Mouse (Mus musculus): ENCODE results near the gene Ctsf. TPM values are rescaled to one million over a fixed set of nuclear protein-coding genes. Genes with fewer than 3 reads are reported as not detected.
A peak's percentile ranks its signal among the peaks of the same experiment; 100 is the strongest.
"Not testable (repeated sequence)": the region's sequence is repeated elsewhere in the genome, so short reads cannot be mapped to it uniquely, and the experiment has no call there.

Ctsf gene
- polyA plus RNA-seq (2014; fragmentation: Nextera tagmentation; extraction: Ambion mirVana): 75.8 and 76.9 TPM in 2 replicates

GRCm38 (mm10) chr19:4854552-4855469, at the start of gene Ctsf:
TSS of gene Ctsf (plus strand) at chr19:4855130.
- Histone ChIP-seq H3K9ac (replicated peaks; ENCODE audit: low read depth, low read length) (peak within 1 kb of the TSS; percentile 74), H3K4me2 (ENCODE audit: low read depth, low read length) (peak within 1 kb of the TSS; percentile 98), H3K27me3 (ENCODE audit: control insufficient read depth, insufficient read depth, low read length) (no peaks in the 10 kb centered on the region), H3K27ac (ENCODE audit: low read depth, low read length) (peak within 1 kb of the TSS; percentile 40; the same call in 1 of the 2 replicates), H3K9me3 (ENCODE audit: control insufficient read depth, low read length) (no peaks in the 10 kb centered on the region), H3K4me3 (ENCODE audit: low read depth, low read length) (peak within 1 kb of the TSS; percentile 71), H3K36me3 (ENCODE audit: control insufficient read depth, insufficient read depth, low read length) (no peaks in the 10 kb centered on the region), H3K4me1 (ENCODE audit: control insufficient read depth, insufficient read depth, low read length) (peaks cover 12% of the 10 kb centered on the region; the same call in 1 of the 2 replicates)
- ATAC-seq (ENCODE audit: low read depth): peak; percentile 91
- 2% methylated on average over 45 of the region's 45 CpGs for WGBS

DNA sequence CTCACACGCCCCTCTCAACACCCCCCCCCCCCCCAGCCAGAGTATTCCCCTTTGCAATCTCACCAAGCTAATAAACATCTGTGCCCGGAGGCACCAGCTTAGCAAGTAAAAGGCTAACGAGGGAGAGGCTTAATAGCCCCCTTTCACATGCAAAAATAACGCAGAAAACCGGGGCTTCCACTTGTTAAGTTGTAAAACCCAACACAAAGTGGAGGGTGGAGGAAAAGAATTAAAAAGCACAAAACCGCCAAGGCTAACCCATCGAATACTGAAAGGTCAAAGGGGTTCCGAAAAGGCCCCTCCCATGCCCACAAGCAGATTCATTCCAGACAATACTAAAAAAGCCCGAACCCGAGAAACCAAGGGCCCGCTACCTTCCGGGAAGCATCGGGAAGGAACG, 44.6 kb upstream of the Ctsf start:
- Histone ChIP-seq H3K4me1 (ENCODE audit: control insufficient read depth, insufficient read depth, low read length) (peaks cover 12% of the 10 kb centered on the region), H3K9me3 (ENCODE audit: control insufficient read depth, low read length) (no peaks in the 10 kb centered on the region), H3K27me3 (ENCODE audit: control insufficient read depth, insufficient read depth, low read length) (no peaks in the 10 kb centered on the region), H3K27ac (ENCODE audit: low read depth, low read length) (no peak overlapping the region; the same call in 1 of the 2 replicates), H3K9ac (replicated peaks; ENCODE audit: low read depth, low read length) (peak overlapping the region; percentile 69), H3K4me3 (ENCODE audit: low read depth, low read length) (peak overlapping the region; percentile 68), H3K4me2 (ENCODE audit: low read depth, low read length) (peak overlapping the region; percentile 95), H3K36me3 (ENCODE audit: control insufficient read depth, insufficient read depth, low read length) (no peaks in the 10 kb centered on the region)
- under 1% methylated on average over 14 of the region's 14 CpGs for WGBS
- no peak for ATAC-seq (ENCODE audit: low read depth)

- WGBS: 2% methylated on average over 16 of the region's 17 CpGs
- Histone ChIP-seq H3K27ac (ENCODE audit: low read depth, low read length) (peak overlapping the region; percentile 95), H3K9me3 (ENCODE audit: control insufficient read depth, low read length) (no peaks in the 10 kb centered on the region), H3K4me1 (ENCODE audit: control insufficient read depth, insufficient read depth, low read length) (peaks cover 12% of the 10 kb centered on the region), H3K4me3 (ENCODE audit: low read depth, low read length) (peak overlapping the region; percentile 68), H3K9ac (replicated peaks; ENCODE audit: low read depth, low read length) (peak overlapping the region; percentile 69), H3K4me2 (ENCODE audit: low read depth, low read length) (peak overlapping the region; percentile 95), H3K36me3 (ENCODE audit: control insufficient read depth, insufficient read depth, low read length) (no peaks in the 10 kb centered on the region), H3K27me3 (ENCODE audit: control insufficient read depth, insufficient read depth, low read length) (no peaks in the 10 kb centered on the region)
- no peak for ATAC-seq (ENCODE audit: low read depth)
Observed at GRCm38 (mm10) chr19:4810746-4811062, 44.2 kb upstream of the Ctsf start.

DNA sequence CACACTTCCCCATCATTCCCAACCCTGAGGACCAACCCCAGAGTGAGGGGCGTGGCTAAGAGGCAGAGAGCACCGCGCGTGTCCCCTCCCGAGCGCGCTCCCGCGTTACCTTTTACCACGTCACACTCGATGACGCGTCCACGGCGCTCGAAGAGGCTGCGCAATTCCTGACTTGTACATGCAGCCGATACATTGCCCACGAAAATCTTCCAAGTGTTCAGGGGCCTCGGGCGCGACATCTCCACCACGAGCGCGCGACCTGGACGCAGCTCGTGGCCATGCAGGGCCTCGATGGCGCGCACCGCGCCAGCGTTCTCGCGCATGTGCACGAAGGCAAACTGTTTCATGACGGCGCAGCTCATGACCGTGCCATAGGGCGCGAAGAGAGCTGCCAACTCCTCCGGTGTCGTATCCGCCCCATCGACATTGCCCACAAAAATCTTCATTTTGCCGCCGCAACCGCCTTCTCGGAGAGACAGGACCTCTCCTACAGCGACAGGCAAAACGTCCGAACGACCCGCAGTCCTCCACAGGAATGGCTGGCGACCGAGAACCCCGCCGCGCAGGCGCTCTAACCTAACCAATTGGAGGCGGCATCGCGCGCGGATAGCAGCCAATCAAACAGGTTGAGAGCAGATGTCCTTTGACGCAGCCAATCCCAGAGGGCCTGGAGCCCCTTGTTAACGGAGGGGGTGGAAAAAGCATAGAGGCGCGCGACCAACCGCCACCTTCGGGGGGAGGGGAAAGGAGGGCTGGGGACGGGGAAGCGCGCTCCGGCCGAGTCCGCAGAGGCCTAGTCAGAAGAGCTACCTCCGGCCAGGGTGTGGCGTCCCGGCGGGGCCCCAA, 43.6 kb upstream of the Ctsf start, which contains the start of the genes Gm21992 and Rbm14:
Gm21992 (minus strand) TSS at position 550 of the 846 bp plus-strand sequence.
Rbm14 (minus strand) TSS at position 572 of the 846 bp plus-strand sequence.
- Histone ChIP-seq H3K4me3 (ENCODE audit: low read depth, low read length) (peak within 1 kb of the TSS; percentile 68), H3K9me3 (ENCODE audit: control insufficient read depth, low read length) (no peaks in the 10 kb centered on the region), H3K9ac (replicated peaks; ENCODE audit: low read depth, low read length) (peak within 1 kb of the TSS; percentile 69), H3K27ac (ENCODE audit: low read depth, low read length) (peak within 1 kb of the TSS; percentile 95), H3K36me3 (ENCODE audit: control insufficient read depth, insufficient read depth, low read length) (no peaks in the 10 kb centered on the region), H3K27me3 (ENCODE audit: control insufficient read depth, insufficient read depth, low read length) (no peaks in the 10 kb centered on the region), H3K4me1 (ENCODE audit: control insufficient read depth, insufficient read depth, low read length) (peaks cover 12% of the 10 kb centered on the region), H3K4me2 (ENCODE audit: low read depth, low read length) (peak within 1 kb of the TSS; percentile 95)
- ATAC-seq (ENCODE audit: low read depth): peak; percentile 96
- under 1% methylated on average over 83 of the region's 83 CpGs for WGBS

DNA sequence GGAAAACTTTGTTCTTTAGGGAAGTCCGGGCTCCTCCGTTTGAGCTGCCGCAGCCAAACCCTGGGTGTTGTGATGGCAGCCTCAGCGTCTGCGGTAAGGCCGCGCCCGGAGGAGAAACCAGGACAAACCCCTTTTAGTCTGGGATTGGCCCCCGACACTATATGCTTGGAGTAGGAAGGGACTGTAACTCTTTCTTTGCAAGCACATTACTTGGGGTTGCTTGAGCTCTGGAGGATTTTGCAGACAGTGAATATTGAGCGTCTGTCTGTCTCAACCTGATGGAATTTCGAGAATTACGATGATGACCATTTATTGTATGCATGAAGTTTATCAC, 43.1 kb upstream of the Ctsf start:
- ATAC-seq (ENCODE audit: low read depth): peak; percentile 32

GRCm38 (mm10) chr19:4812334-4812949, 42.5 kb upstream of the Ctsf start:
- H3K27me3 ChIP-seq (ENCODE audit: control insufficient read depth, insufficient read depth, low read length); ATAC-seq (ENCODE audit: low read depth); H3K27ac ChIP-seq (ENCODE audit: low read depth, low read length); H3K36me3 ChIP-seq (ENCODE audit: control insufficient read depth, insufficient read depth, low read length); H3K9me3 ChIP-seq (ENCODE audit: control insufficient read depth, low read length): not testable (repeated sequence)
- peak overlapping the region; percentile 68 for H3K4me3 ChIP-seq (ENCODE audit: low read depth, low read length)
- peak overlapping the region; percentile 95 for H3K4me2 ChIP-seq (ENCODE audit: low read depth, low read length)
- peak overlapping the region; percentile 69 for H3K9ac ChIP-seq (replicated peaks; ENCODE audit: low read depth, low read length)
- 81% methylated on average over 8 of the region's 8 CpGs for WGBS
- H3K4me1 ChIP-seq (ENCODE audit: control insufficient read depth, insufficient read depth, low read length): peaks cover 12% of the 10 kb centered on the region

More for the DNA sequence above, 43.1 kb upstream of the Ctsf start:
- 4% methylated on average over 12 of the region's 12 CpGs for WGBS
- no peaks in the 10 kb centered on the region for H3K36me3 ChIP-seq (ENCODE audit: control insufficient read depth, insufficient read depth, low read length)
- no peaks in the 10 kb centered on the region for H3K9me3 ChIP-seq (ENCODE audit: control insufficient read depth, low read length)
- H3K4me2 ChIP-seq (ENCODE audit: low read depth, low read length): peak overlapping the region; percentile 95
- peaks cover 12% of the 10 kb centered on the region for H3K4me1 ChIP-seq (ENCODE audit: control insufficient read depth, insufficient read depth, low read length)
- peak overlapping the region; percentile 95 for H3K27ac ChIP-seq (ENCODE audit: low read depth, low read length)
- H3K9ac ChIP-seq (replicated peaks; ENCODE audit: low read depth, low read length): peak overlapping the region; percentile 69
- peak overlapping the region; percentile 68 for H3K4me3 ChIP-seq (ENCODE audit: low read depth, low read length)
- no peaks in the 10 kb centered on the region for H3K27me3 ChIP-seq (ENCODE audit: control insufficient read depth, insufficient read depth, low read length)

DNA sequence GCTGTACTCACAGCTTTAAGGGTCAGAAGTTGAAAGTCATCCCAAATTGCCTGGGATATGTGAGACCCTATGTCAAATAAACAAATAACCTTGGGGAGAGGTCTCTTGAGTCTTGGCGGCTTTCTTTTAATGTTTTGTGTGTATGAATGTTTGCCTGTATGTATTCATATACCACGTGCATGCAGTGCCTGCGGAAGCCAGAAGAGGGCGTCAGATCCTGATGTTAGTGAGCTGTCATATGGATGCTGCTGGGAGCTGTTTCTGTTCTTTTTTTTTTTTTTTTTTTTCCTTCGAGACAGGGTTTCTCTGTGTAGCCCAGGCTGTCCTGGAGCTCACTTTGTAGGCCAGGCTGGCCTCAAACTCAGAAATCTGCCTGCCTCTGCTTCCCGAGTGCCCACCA, 41.9 kb upstream of the Ctsf start:
- no peak for ATAC-seq (ENCODE audit: low read depth)
- no peaks in the 10 kb centered on the region for H3K27me3 ChIP-seq (ENCODE audit: control insufficient read depth, insufficient read depth, low read length)
- H3K4me2 ChIP-seq (ENCODE audit: low read depth, low read length): no peak overlapping the region
- no peak overlapping the region for H3K27ac ChIP-seq (ENCODE audit: low read depth, low read length)
- H3K4me1 ChIP-seq (ENCODE audit: control insufficient read depth, insufficient read depth, low read length): peaks cover 12% of the 10 kb centered on the region
- no peak overlapping the region for H3K9ac ChIP-seq (replicated peaks; ENCODE audit: low read depth, low read length)
- H3K36me3 ChIP-seq (ENCODE audit: control insufficient read depth, insufficient read depth, low read length): no peaks in the 10 kb centered on the region
- WGBS: 83% methylated on average over 6 of the region's 6 CpGs
- no peaks in the 10 kb centered on the region for H3K9me3 ChIP-seq (ENCODE audit: control insufficient read depth, low read length)
- H3K4me3 ChIP-seq (ENCODE audit: low read depth, low read length): no peak overlapping the region

DNA sequence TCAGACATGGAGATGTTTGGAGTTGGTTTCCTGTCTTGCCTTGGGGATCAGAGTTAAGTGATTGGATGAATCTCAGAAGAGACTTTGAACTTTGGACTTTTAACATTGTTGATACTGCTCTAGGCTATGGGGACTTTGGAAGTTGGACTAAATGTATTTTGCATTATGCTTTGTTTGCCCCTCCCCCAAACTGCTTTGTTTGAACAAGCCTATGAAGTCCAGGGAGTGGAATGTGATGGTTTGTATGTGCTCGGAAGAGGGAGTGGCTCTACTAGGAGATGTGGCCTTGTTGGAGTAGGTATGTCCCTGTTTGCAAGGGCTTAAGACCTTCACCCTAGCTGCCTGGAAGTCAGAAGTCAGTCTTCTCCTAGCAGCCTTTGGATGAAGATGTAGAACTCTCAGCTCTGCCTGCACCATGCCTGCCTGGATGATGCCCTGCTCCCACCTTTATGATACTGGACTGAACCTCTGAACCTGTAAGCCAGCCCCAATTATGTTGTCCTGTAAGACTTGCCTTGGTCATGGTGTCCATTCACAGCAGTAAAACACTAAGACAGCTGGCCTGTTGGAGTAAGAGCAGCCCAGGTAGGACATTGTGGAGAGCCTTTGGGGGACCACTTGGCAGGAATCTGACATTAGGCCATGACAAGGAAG, 37.6 kb upstream of the Ctsf start:
- 65% methylated on average over 1 of the region's 1 CpGs for WGBS
- ATAC-seq (ENCODE audit: low read depth): no peak
- no peaks in the 10 kb centered on the region for H3K4me1 ChIP-seq (ENCODE audit: control insufficient read depth, insufficient read depth, low read length)
- no peak overlapping the region for H3K27ac ChIP-seq (ENCODE audit: low read depth, low read length)
- no peaks in the 10 kb centered on the region for H3K36me3 ChIP-seq (ENCODE audit: control insufficient read depth, insufficient read depth, low read length)
- no peak overlapping the region for H3K9ac ChIP-seq (replicated peaks; ENCODE audit: low read depth, low read length)
- H3K4me2 ChIP-seq (ENCODE audit: low read depth, low read length): no peak overlapping the region
- no peaks in the 10 kb centered on the region for H3K27me3 ChIP-seq (ENCODE audit: control insufficient read depth, insufficient read depth, low read length)
- H3K9me3 ChIP-seq (ENCODE audit: control insufficient read depth, low read length): no peaks in the 10 kb centered on the region
- no peak overlapping the region for H3K4me3 ChIP-seq (ENCODE audit: low read depth, low read length)
